Mouse (Mus musculus) gastrocnemius, postnatal 14 days (tissue): ENCODE data around the gene R3hdm1. TPM values are rescaled to one million over a fixed set of nuclear protein-coding genes. Genes with fewer than 3 reads are reported as not detected.

Experiments
- DNase-seq: peaks from one replicate; pipeline ENCODE4 v3.0.0; 2021; ENCODE audit warnings: mixed read lengths
- intact Hi-C: fragments of 180-260 bp; cut with DNase I; formaldehyde crosslinking; loops from one replicate; pipeline ENCODE4 v1.15.1; 2025; ENCODE audit warnings: low total_unique reads
- microRNA-seq, 2 experiments: library from miRNA; unstranded; fragments of <30 nt; microRNA quantifications; one replicate each; pipeline ENCODE4 v1.2.0; 2021
- total RNA-seq, 2 experiments: library from RNA; stranded (reverse); gene quantifications; 2 replicates each; pipeline ENCODE4 v1.2.3; 2021

Gene R3hdm1
- total RNA-seq, 2 experiments from 2014 or later: 44.9 to 57.4 TPM

DNA sequence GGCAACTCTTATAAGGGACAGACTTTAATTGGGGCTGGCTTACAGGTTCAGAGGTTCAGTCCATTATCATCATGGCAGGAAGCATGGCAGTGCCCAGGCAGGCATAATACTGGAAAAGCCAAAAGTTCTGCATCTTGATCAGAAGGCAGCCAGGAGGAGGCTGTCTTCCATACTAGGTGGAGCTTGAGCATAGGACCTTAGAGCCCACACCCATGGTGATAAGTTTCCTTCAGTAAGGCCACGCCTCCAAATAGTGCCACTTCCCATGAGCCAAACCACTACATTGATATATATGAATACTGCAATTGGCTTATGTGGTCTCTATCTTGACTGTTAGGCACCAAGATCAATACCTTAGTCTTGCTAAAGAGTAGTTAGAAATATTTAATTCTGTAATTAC lies 172.8 kb downstream of the R3hdm1 start:
- intact Hi-C loops: no loop called here
- no peak for DNase-seq

DNA sequence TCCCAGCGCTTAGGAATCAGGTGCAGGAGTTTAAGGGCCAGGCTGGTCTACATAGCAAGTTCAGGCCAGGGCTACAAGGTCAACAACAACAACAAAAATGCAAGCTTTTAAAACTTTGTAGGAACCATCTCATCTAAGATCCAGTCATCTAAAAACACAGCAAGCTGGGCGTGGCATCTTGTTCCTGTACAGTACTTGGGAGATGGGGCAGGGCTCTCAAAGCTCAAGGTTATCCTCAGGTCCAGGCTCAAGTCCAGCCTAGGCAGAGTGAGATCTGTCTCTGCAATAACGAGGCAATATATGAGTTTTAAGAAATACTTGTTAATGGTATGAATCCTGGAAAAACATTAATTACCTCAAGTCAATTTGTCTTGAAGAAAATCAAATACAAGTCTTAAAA lies 175.5 kb downstream of the R3hdm1 start:
- intact Hi-C loops: no loop called here
- DNase-seq: no peak

DNA sequence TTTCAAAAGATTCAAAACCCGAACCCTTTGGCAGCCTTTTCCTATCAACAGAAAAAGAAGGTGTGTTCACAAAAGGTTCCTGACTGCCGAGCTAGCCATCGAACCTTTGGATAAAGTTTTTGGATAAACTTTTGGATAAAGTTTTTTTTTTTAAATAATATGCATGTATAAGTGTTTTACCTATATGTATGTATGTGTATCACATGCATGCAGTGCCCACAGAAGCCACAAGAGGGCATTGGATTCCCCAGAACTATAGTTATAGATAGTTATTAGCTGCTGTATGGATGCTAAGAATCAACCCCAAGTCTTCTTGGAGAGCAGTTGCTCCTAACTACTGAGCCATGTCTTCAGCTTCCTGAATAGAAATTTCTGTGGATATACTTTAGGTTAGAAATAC lies 178.7 kb downstream of the R3hdm1 start:
- no peak for DNase-seq
- intact Hi-C loops: no loop called here

DNA sequence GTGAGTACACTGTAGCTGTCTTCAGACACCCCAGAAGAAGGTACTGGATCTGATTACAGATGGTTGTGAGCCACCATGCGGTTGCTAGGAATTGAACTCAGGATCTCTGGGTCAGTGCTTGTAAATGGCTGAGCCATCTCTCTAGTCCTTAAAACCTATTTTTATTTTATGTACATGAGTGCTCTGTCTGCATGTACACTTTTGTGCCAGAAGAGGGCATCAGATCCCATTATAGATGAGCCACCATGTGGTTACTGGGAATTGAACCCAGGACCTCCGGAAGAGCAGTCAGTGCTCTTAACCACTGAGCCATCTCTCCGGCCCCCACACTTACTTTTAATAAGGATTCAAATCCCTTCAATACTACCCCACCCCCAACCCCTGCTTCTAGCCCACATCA lies 179.8 kb downstream of the R3hdm1 start:
- intact Hi-C loops: no loop called here
- no peak for DNase-seq

DNA sequence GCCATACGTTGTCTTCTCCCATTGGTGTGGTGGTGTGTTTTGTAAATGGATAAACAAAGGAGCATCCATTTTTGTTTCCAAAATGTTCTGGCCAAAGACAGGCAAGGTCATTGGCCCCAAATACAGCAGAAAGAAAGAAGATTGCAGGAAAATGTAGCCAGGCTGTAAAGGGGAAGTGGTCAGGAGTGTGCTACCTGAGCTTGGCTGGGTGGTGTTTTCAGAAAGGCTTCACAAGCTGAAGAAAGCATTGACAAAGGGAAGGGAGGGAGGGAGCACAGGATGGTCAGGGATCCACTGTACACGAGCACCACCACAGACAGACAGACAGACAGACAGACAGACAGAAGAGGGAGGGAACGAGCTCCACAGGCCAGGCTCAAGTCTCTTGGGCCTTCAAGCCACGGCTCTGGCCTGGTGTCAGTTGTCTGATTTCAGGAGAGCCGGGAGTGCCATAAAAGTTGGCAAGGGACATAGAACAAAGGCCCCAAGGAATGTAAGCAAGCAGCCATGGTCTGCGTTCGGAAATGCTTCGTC lies 181.1 kb downstream of the R3hdm1 start:
- intact Hi-C loops: no loop called here
- DNase-seq: no peak

- no peak for DNase-seq
- intact Hi-C loops: no loop called here
These were observed 182.0 kb downstream of the R3hdm1 start for GRCm38 (mm10) chr1:128285136-128285535.

Small RNA genes within 50 kb of the gene (microRNA-seq; reads per million reads assigned to microRNA genes)
- gene Mir128-1: 922 to 1,840 reads per million in 2 experiments

Other genes with a start within 250 kb of the R3hdm1 start
- gene Map3k19, start 248.3 kb upstream of the R3hdm1 start, total RNA-seq: not detected
- gene Rab3gap1, start 234.5 kb upstream of the R3hdm1 start, total RNA-seq: 10 to 100 TPM; 22.0 to 23.9 TPM
- gene Zranb3, start 254 bp upstream of the R3hdm1 start, total RNA-seq: 1 to 10 TPM; 3.9 to 5.3 TPM
- 10 to 100 TPM; 34.5 to 37.9 TPM for gene Ubxn4, start 140.7 kb downstream of the R3hdm1 start, total RNA-seq
- gene Lct, start 225.0 kb downstream of the R3hdm1 start, total RNA-seq: not detected